Mouse (Mus musculus) liver, embryonic 14.5 days (tissue): ENCODE results near the gene Cux1.

Experiments used
- CTCF ChIP-seq: IDR thresholded peaks from 2 replicates; pipeline ENCODE4 v1.5.1; 2016; ENCODE audit warnings: antibody characterized with exemption, low read depth, control low read depth
- EP300 ChIP-seq: IDR thresholded peaks from 2 replicates; pipeline ENCODE4 v1.6.1; 2016; ENCODE audit warnings: antibody characterized with exemption, low read depth

DNA sequence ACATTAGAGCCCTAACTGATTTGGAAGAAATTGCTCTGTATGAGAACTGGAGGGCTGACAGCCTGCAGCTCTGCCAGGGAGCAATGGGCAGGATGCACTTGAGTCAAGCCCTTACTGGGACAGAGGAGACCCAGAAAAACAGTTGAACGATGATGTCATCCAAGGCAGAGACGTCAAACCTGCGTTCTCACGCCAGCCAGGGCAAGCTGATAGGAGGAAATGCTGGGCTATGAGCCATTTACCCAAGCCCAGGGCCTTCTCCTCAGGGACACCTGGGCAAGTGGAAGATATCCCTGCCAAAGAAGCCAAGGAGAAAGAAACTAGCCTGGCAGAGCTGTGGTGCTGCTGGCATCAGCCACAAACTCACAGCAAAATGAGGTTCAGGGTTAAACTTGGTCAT, 242.8 kb downstream of the Cux1 start:
- TF ChIP-seq CTCF (no peak), EP300 (no peak)
